Mouse (Mus musculus) embryonic stem cell, embryonic (primary cell): ENCODE measurements around the gene Uggt1.

Experiments
- CTCF ChIA-PET, 4 experiments: fragments of 300-600 bp in 2 of 4; fragments of 350-600 bp in 2 of 4; sonication (Branson Sonifier 250); formaldehyde crosslinking; loops; one replicate each; lab custom pipeline; 2022; ENCODE audit warnings: inconsistent platforms in 2 of 4; lab: Charles Lee
- POLR2A ChIA-PET, 4 experiments: fragments of 300-600 bp in 2 of 4; fragments of 350-600 bp in 2 of 4; sonication (Branson Sonifier 250); formaldehyde crosslinking; loops; one replicate each; lab custom pipeline; 2022; ENCODE audit warnings: antibody characterized with exemption in 4 of 4, inconsistent platforms in 1 of 4; lab: Charles Lee

Uggt1 gene

DNA sequence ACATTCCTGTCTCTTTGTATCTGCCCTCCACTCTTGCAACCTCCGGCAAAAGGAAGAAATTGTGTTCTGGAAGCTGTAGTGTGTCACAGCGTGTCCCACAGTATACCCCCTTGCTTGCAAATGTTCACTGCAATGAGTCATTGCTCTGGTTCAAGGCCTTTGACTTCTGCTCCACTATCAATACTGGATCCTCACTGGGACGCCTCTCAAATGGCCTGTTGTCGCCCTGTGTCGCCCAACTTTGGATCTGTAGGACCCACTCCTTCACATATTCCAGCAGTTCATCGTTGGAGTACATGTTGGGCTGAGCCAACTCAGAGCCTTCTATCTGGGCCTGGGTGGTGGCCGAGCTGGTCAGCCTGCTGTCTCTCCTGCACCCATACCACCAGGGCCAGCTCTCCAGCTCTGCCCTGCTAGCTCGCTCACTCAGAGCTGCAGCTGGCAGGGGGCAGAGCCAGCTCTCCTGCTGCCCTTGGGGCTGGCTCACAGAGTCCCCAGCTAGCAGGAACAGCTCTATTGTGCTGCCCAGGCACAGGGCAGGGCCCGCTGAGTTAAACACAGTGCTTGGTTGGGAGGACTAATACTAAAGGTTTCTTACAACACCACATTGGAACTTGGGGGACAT lies 126.3 kb downstream of the Uggt1 start:
- ChIA-PET CTCF (interaction anchor here in 3 of 4 experiments (1.0 to 1.6 kb wide), 4 partner anchors 11 to 16 kb away, joined by 3 to 6 read pairs (median 4); no protein-coding TSS in a partner anchor), POLR2A (interaction anchor here in 3 of 4 experiments (0.6 to 2.5 kb wide), 9 partner anchors 10 to 57 kb away, joined by 3 to 17 read pairs (median 4); no protein-coding TSS in a partner anchor)

DNA sequence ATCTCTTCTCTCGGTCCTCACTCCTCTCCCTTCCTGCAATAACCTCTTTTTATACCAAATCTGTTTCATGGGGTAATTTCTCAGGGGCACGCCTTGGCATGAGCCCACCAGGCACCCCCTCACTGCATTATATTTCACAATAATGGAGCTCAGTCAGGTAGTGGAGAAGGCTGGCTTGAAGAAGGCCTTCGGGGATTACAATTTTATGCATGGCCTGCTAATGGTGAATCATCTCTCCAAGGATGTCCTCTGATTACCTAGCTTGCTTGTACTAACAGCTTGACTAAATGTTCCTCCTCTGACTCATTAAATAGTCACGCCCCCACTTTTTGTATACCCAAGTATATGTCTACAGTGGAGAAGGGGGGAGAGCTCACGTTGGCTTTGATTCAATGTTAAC lies 128.0 kb downstream of the Uggt1 start:
- POLR2A ChIA-PET: interaction anchor here in 3 of 4 experiments (0.6 to 1.0 kb wide), 5 partner anchors 16 to 400 kb away, joined by 3 to 7 read pairs (median 3); no protein-coding TSS in a partner anchor
- CTCF ChIA-PET: interaction anchor here in 2 of 4 experiments (0.6 to 1.7 kb wide), 2 partner anchors 18 to 91 kb away, joined by 3 read pairs; no protein-coding TSS in a partner anchor

DNA sequence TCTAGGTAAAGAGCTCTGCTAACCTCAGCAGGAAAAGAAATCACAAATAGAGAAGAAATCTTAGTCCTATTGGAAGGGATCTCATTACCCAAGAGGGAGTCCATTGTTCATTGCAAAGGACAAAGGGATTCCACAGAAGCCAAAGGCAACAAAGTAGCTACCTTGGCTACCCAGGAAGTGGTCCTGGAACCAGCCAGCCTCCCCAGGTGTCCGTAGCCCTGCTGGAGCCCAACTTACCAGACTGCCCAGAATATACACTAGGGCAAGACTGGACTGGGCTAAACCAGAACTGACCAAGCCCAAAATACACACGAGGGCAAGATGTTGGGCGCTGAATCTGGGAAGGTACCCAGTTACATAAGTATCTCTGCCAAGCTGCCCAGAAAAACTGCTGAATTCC lies 129.7 kb downstream of the Uggt1 start:
- CTCF ChIA-PET: interaction anchor here (0.6 to 1.4 kb wide), 5 partner anchors 19 to 207 kb away, joined by 3 read pairs; no protein-coding TSS in a partner anchor
- POLR2A ChIA-PET: interaction anchor here (0.6 to 1.9 kb wide), 20 partner anchors 9 to 390 kb away, joined by 3 to 7 read pairs (median 3); partner anchors contain the start of gene Arid5a (in 1 of the 4)

GRCm38 (mm10) chr1:36113670-36114069 lies 130.8 kb downstream of the Uggt1 start:
- ChIA-PET POLR2A (interaction anchor here in 2 of 4 experiments (0.9 to 1.9 kb wide), 3 partner anchors 24 to 1254 kb away, joined by 3 to 5 read pairs (median 3); no protein-coding TSS in a partner anchor), CTCF (interaction anchor here in 2 of 4 experiments (0.6 to 1.4 kb wide), 3 partner anchors 20 to 208 kb away, joined by 3 read pairs; no protein-coding TSS in a partner anchor)

GRCm38 (mm10) chr1:36112665-36113064 lies 131.9 kb downstream of the Uggt1 start:
- POLR2A ChIA-PET: interaction anchor here in 1 of 4 experiments (0.7 to 0.8 kb wide), 2 partner anchors 9 to 12 kb away, joined by 3 to 5 read pairs; no protein-coding TSS in a partner anchor
- CTCF ChIA-PET: no interaction called here

- CTCF ChIA-PET: no interaction called here
- POLR2A ChIA-PET: interaction anchor here in 2 of 4 experiments (1.4 to 37.9 kb wide), 3 partner anchors 10 to 36 kb away, joined by 3 to 819 read pairs (median 14); partner anchors contain the start of gene Hs6st1 (in 1 of the 2)
Observed at GRCm38 (mm10) chr1:36109987-36110386, 134.5 kb downstream of the Uggt1 start.

GRCm38 (mm10) chr1:36105917-36106706 lies 138.4 kb downstream of the Uggt1 start:
- CTCF ChIA-PET: interaction anchor here in 2 of 4 experiments (0.7 to 1.5 kb wide), 3 partner anchors 12 to 33 kb away, joined by 3 read pairs; no protein-coding TSS in a partner anchor
- POLR2A ChIA-PET: interaction anchor here in 2 of 4 experiments (0.6 to 37.9 kb wide), 9 partner anchors 8 to 390 kb away, joined by 3 to 819 read pairs (median 4); partner anchors contain the start of gene Hs6st1 (in 1 of the 2)

DNA sequence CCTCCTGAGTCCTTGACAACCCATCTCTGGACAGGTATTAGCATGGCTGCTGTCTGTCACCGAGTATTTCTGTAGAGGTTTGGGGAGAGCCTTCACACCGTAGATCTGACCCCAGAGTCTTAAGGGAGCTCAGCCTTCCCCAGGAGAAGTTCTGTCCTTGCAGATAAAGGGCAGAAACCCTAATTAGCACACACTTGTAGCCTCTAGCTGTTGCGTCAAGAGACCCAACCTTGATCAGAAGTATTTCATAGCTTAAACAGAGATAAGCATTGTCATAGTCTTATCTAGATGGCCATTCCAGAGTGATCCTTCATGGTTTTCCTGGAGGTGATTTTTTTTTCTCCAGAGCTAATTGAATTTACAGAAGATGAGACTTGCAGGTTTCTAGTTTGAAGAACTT lies 144.1 kb downstream of the Uggt1 start:
- POLR2A ChIA-PET: interaction anchor here in 3 of 4 experiments (0.7 to 37.9 kb wide), 14 partner anchors 9 to 87 kb away, joined by 3 to 819 read pairs (median 4); partner anchors contain the start of gene Hs6st1 (in 2 of the 3)
- CTCF ChIA-PET: interaction anchor here in 3 of 4 experiments (0.5 to 1.1 kb wide), 4 partner anchors 36 to 261 kb away, joined by 3 to 6 read pairs (median 3); no protein-coding TSS in a partner anchor

- POLR2A ChIA-PET: interaction anchor here in 3 of 4 experiments (0.6 to 37.9 kb wide), 16 partner anchors 8 to 89 kb away, joined by 3 to 819 read pairs (median 4); partner anchors contain the start of gene Hs6st1 (in 2 of the 3)
- CTCF ChIA-PET: no interaction called here
Observed at GRCm38 (mm10) chr1:36098432-36098831, 146.1 kb downstream of the Uggt1 start.

DNA sequence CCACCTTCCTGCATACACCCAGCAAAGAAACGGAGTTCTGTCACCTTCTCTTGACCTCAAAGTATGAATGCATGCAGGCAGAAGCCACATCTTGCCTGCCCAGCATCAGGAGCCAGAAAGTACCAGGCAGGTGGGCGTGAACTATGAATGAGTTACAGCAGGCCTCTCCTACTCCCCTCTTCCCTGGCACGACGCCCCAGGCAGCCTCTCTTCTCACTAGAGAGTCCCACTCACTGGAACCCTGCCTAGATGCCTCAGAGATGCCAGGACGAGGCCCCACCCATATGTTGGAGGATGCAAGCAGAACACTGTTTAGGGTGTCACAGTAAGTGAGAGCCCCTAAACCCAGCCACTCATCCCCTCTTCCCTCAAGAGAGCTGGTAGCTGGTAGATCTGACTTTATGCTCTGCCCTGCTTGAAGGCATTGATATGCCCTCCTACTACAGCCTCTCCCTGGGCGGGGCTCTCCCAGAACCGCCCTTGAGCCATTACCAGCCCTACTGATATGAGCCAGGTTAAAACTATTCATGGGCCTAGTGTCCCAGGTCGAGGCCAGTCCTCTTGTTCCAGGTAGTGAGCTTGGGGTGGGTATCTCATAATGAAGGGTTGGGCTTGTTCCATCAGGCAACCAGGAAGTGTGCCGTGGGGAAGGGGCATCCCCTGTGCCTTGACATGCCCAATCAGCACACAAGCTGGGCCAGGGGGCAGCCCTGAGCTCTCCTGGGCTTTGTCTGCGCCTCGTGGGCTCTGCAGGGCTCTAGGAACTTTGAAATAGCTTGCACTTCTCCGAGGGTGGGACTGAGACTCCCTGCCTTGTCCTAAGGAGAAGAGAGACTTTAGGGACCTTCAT lies 148.9 kb downstream of the Uggt1 start:
- POLR2A ChIA-PET: interaction anchor here (0.6 to 37.9 kb wide), 20 partner anchors 8 to 600 kb away, joined by 3 to 819 read pairs (median 4); partner anchors contain the start of gene Hs6st1 (in 2 of the 4)
- CTCF ChIA-PET: interaction anchor here in 2 of 4 experiments (0.6 to 1.8 kb wide), 3 partner anchors 7 to 257 kb away, joined by 3 to 8 read pairs (median 3); no protein-coding TSS in a partner anchor

GRCm38 (mm10) chr1:36093741-36094140 lies 150.8 kb downstream of the Uggt1 start:
- POLR2A ChIA-PET: interaction anchor here in 1 of 4 experiments (1.4 to 42.6 kb wide), 3 partner anchors 2 to 133 kb away, joined by 3 to 819 read pairs (median 819); partner anchors contain the start of gene Hs6st1

GRCm38 (mm10) chr1:36091246-36091645 lies 153.3 kb downstream of the Uggt1 start:
- CTCF ChIA-PET: no interaction called here
- POLR2A ChIA-PET: interaction anchor here in 2 of 4 experiments (1.0 to 42.6 kb wide), 5 partner anchors 0 to 48 kb away, joined by 3 to 819 read pairs (median 20); partner anchors contain the start of gene Hs6st1 (in 1 of the 2)

More at GRCm38 (mm10) chr1:36093741-36094140, 150.8 kb downstream of the Uggt1 start:
- CTCF ChIA-PET: interaction anchor here in 1 of 4 experiments (1.1 kb wide), 1 partner anchor 244 kb away, joined by 3 read pairs; no protein-coding TSS in a partner anchor

DNA sequence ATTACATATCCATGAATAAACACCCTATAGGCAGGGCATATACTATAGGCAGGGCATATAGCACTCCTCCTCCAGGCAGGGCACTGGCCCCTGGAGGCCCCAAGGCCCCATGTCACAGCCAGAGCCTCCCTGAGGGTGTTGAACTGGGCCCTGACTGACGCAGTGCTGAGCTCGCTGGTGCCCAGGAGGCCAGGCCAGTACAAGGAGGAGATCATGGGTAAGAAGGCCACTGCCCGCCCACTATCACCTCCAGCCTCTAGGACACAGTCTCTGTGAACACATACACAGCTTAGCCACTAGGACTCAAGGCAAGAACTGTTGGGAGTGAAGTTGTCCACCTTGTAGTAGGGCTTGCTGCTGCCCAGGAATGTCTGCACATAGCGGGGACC lies 153.8 kb downstream of the Uggt1 start:
- CTCF ChIA-PET: interaction anchor here in 1 of 4 experiments (1.6 kb wide), 1 partner anchor 251 kb away, joined by 4 read pairs; no protein-coding TSS in a partner anchor
- POLR2A ChIA-PET: interaction anchor here in 3 of 4 experiments (1.0 to 42.6 kb wide), 10 partner anchors 1 to 77 kb away, joined by 3 to 819 read pairs (median 7); partner anchors contain the start of gene Hs6st1 (in 2 of the 3)
